In the genomic region with DNA sequence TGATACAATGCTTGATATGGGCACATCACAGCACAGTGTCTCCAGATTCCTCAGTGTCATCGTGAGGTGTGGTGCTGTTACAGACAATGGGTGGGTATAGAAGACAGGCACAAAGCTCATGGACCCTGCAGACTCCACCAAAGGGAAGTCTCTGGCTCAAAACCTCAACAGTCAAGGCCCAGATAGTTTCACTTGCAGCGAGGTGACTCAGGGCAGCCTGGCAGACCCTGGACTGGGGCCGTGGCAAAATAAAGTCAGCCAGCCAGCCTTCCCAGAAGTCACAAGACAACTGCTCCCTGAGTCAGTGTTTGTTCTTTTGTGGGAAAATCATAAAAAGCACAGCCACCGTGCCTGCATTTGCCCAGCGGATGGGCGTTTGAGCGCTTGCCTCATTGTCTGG, we compare ENCODE assay signal across 16 mouse cellular contexts.
DNase-seq lines count a peak whose midpoint lies in the region; ATAC-seq and TF ChIP-seq lines count a peak whose summit lies in the region.
"Had no signal": no experiment of that assay in that cellular context is flagged by ENCODE, and none has a peak within 500 bp of the region (broad histone marks: within the 10 kb centered on the region; RNA-seq: fewer than 3 reads in every experiment).

No protein-coding gene starts in this region.

- no peak for TF ChIP-seq EP300 in liver, postnatal 0 days (IDR thresholded peaks at IDR 0.05; ENCODE audit: low read depth)

- TF ChIP-seq CTCF in liver, postnatal 0 days (IDR thresholded peaks at IDR 0.05; ENCODE audit: low read depth), result no peak

- no peak overlapping the region for H3K9ac ChIP-seq in liver, postnatal 0 days (replicated peaks)
- H3K9ac ChIP-seq: forebrain, embryonic 13.5 days; heart, embryonic 13.5 days; hindbrain, embryonic 13.5 days had no signal

- no peak overlapping the region for H3K4me2 ChIP-seq in liver, postnatal 0 days (ENCODE audit: low read depth, low read length)
- H3K4me2 ChIP-seq: forebrain, embryonic 13.5 days; heart, embryonic 13.5 days; hindbrain, embryonic 13.5 days had no signal

- no peak overlapping the region for H3K4me3 ChIP-seq in liver, postnatal 0 days (ENCODE audit: low read depth, low read length)
- H3K4me3 ChIP-seq: embryonic facial prominence, embryonic 10.5 days; forebrain, embryonic 13.5 days; heart, embryonic 13.5 days; hindbrain, embryonic 13.5 days had no signal

- ATAC-seq in liver, postnatal 0 days, result no peak
- ATAC-seq: forebrain, embryonic 13.5 days; inflammation-experienced regulatory T-cells, adult 6 months had no signal

- H3K4me1 ChIP-seq in liver, postnatal 0 days (ENCODE audit: insufficient read depth), result no peaks in the 10 kb centered on the region
- H3K4me1 ChIP-seq: forebrain, embryonic 13.5 days; heart, embryonic 13.5 days; hindbrain, embryonic 13.5 days had no signal

- H3K36me3 ChIP-seq in liver, postnatal 0 days (replicated peaks; ENCODE audit: insufficient read depth, low read length), result no peaks in the 10 kb centered on the region
- H3K36me3 ChIP-seq: embryonic facial prominence, embryonic 10.5 days; heart, embryonic 13.5 days; hindbrain, embryonic 13.5 days had no signal

- H3K27ac ChIP-seq in liver, postnatal 0 days (ENCODE audit: low read depth), result no peak overlapping the region
- H3K27ac ChIP-seq: embryonic facial prominence, embryonic 10.5 days; forebrain, embryonic 13.5 days; heart, embryonic 13.5 days; hindbrain, embryonic 13.5 days had no signal

- peak; percentile 45 to 52 for DNase-seq in cerebellum, postnatal 10 days
- no peak for DNase-seq in cerebellum, adult 11 months
- DNase-seq in Muller cell, postnatal 12 days (ENCODE audit: inconsistent ontology term), result peak; percentile 47
- DNase-seq in adrenal gland, adult 2 months, result peak; percentile 83
- peak; percentile 47 for DNase-seq in adrenal gland, postnatal 25 days
- DNase-seq in urinary bladder, adult 18-20 months (ENCODE audit: low spot score in 2 of 2), result no peak
- no peak for DNase-seq in thymus, postnatal 0 days (ENCODE audit: low spot score)
- no peak for DNase-seq in liver, postnatal 0 days
- DNase-seq: heart, adult 11 months; heart, postnatal 4 days; kidney, adult 18-20 months had no signal

- no peaks in the 10 kb centered on the region for H3K27me3 ChIP-seq in liver, postnatal 0 days (ENCODE audit: insufficient read depth, low read length)
- H3K27me3 ChIP-seq: forebrain, embryonic 13.5 days; hindbrain, embryonic 13.5 days had no signal

- 80% methylated on average over 7 of the region's 7 CpGs for WGBS in liver, postnatal 0 days (ENCODE audit: insufficient replicate concordance)

- H3K9me3 ChIP-seq in liver, postnatal 0 days (ENCODE audit: low read length), result no peaks in the 10 kb centered on the region
- H3K9me3 ChIP-seq: embryonic facial prominence, embryonic 10.5 days had no signal

Comparison
In these comparisons a context has a peak if more than half of its experiments do, and no peak if none do; other contexts are left out.
1. DNase-seq: peak in cerebellum, postnatal 10 days (2 of 2), Muller cell, postnatal 12 days (single experiment), adrenal gland, adult 2 months (single experiment) and adrenal gland, postnatal 25 days (single experiment); none in cerebellum, adult 11 months (single experiment), urinary bladder, adult 18-20 months (0 of 2), thymus, postnatal 0 days (single experiment) and liver, postnatal 0 days (single experiment).